Mouse (Mus musculus): ENCODE measurements around the gene Zfp871.

- TF ChIP-seq CTCF (conservative IDR thresholded peaks at IDR 0.05; ENCODE audit: insufficient read depth, insufficient read length, low read depth, low read length) (no peak), POLR2A (IDR thresholded peaks at IDR 0.05; ENCODE audit: low read depth, low read length) (no peak)
These were observed 20.8 kb upstream of the Zfp871 start for GRCm38 (mm10) chr17:32808921-32809320.

Measured in kidney, adult 2 months (tissue).